16 mouse cellular contexts compared by ENCODE assay signal in the genomic region with DNA sequence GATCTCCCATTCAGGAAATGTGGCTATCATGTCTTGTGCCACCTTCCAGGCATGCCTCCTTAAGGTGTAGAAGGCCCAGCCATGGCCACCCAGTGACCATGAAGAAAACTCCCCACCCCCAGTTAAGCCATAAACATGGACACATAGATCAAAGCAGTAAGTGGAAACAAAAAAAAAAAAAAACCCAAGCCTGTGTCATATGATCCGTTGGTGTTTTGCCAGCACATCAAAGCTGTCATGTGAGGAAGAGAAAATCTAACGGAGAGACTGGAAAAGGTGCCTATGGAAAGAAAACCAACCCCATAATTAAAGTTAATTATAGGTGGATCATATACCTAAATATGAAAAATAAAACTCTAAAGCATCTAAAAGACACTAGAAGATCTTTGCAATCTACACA.
DNase-seq lines count a peak whose midpoint lies in the region; ATAC-seq and TF ChIP-seq lines count a peak whose summit lies in the region.
"Had no signal": no experiment of that assay in that cellular context is flagged by ENCODE, and none has a peak within 500 bp of the region (broad histone marks: within the 10 kb centered on the region; RNA-seq: fewer than 3 reads in every experiment).

No protein-coding gene starts in this region.

- H3K9ac ChIP-seq in embryonic facial prominence, embryonic 14.5 days (ENCODE audit: low read depth, low read length), result no peak overlapping the region
- no peak overlapping the region for H3K9ac ChIP-seq in hindbrain, postnatal 0 days (replicated peaks; ENCODE audit: low read length)
- no peak overlapping the region for H3K9ac ChIP-seq in ES-E14 (ENCODE audit: insufficient read depth, low read depth, low read length, poor library complexity, severe bottlenecking)
- H3K9ac ChIP-seq: embryonic facial prominence, embryonic 13.5 days; forebrain, embryonic 13.5 days; forebrain, postnatal 0 days had no signal

- ATAC-seq in embryonic facial prominence, embryonic 14.5 days (ENCODE audit: low read depth), result no peak
- ATAC-seq in hindbrain, postnatal 0 days, result no peak
- ATAC-seq: forebrain, embryonic 13.5 days; forebrain, postnatal 0 days had no signal

- no peak overlapping the region for H3K4me2 ChIP-seq in embryonic facial prominence, embryonic 14.5 days (ENCODE audit: low read depth, low read length)
- no peak overlapping the region for H3K4me2 ChIP-seq in hindbrain, postnatal 0 days (ENCODE audit: low read depth, low read length)
- H3K4me2 ChIP-seq: embryonic facial prominence, embryonic 13.5 days; forebrain, embryonic 13.5 days had no signal

- H3K4me1 ChIP-seq in embryonic facial prominence, embryonic 14.5 days (ENCODE audit: control insufficient read depth, insufficient read depth, low read length), result peaks cover 9% of the 10 kb centered on the region
- 0 out of 2 replicates have a peak, but pooled peaks cover 8% of the 10 kb centered on the region for H3K4me1 ChIP-seq in embryonic facial prominence, embryonic 10.5 days
- H3K4me1 ChIP-seq in hindbrain, postnatal 0 days (ENCODE audit: insufficient read depth, low read length), result no peaks in the 10 kb centered on the region
- peaks cover 5% of the 10 kb centered on the region; the same call in 1 of the 2 replicates for H3K4me1 ChIP-seq in hindbrain, embryonic 10.5 days (replicated peaks)
- no peaks in the 10 kb centered on the region for H3K4me1 ChIP-seq in ES-E14 (ENCODE audit: control insufficient read depth in 2 of 2, insufficient read depth in 2 of 2, low read length in 2 of 2, poor library complexity in 1 of 2)
- H3K4me1 ChIP-seq: forebrain, embryonic 13.5 days had no signal

- no peak overlapping the region for H3K27ac ChIP-seq in embryonic facial prominence, embryonic 14.5 days (replicated peaks; ENCODE audit: low read depth, low read length)
- no peak overlapping the region for H3K27ac ChIP-seq in embryonic facial prominence, embryonic 10.5 days (replicated peaks)
- no peak overlapping the region for H3K27ac ChIP-seq in hindbrain, postnatal 0 days
- H3K27ac ChIP-seq in hindbrain, embryonic 10.5 days, result no peak overlapping the region
- no peak overlapping the region for H3K27ac ChIP-seq in ES-E14 (ENCODE audit: insufficient read depth, low read depth, low read length, poor library complexity, severe bottlenecking)
- H3K27ac ChIP-seq: embryonic facial prominence, embryonic 13.5 days; forebrain, embryonic 13.5 days had no signal

- H3K9me3 ChIP-seq in embryonic facial prominence, embryonic 14.5 days (ENCODE audit: control insufficient read depth, low read length), result no peaks in the 10 kb centered on the region
- H3K9me3 ChIP-seq in embryonic facial prominence, embryonic 10.5 days, result no peaks in the 10 kb centered on the region
- H3K9me3 ChIP-seq in hindbrain, postnatal 0 days (ENCODE audit: low read length), result no peaks in the 10 kb centered on the region
- H3K9me3 ChIP-seq in hindbrain, embryonic 10.5 days, result no peaks in the 10 kb centered on the region
- no peaks in the 10 kb centered on the region for H3K9me3 ChIP-seq in ES-E14 (ENCODE audit: control insufficient read depth, insufficient read depth, low read depth, low read length)
- H3K9me3 ChIP-seq: embryonic facial prominence, embryonic 13.5 days; forebrain, embryonic 13.5 days had no signal

- no peak overlapping the region for H3K4me3 ChIP-seq in embryonic facial prominence, embryonic 14.5 days (ENCODE audit: low read depth, low read length)
- H3K4me3 ChIP-seq in embryonic facial prominence, embryonic 10.5 days, result no peak overlapping the region
- no peak overlapping the region for H3K4me3 ChIP-seq in hindbrain, postnatal 0 days (ENCODE audit: low read length)
- H3K4me3 ChIP-seq in hindbrain, embryonic 10.5 days, result no peak overlapping the region
- H3K4me3 ChIP-seq in ES-E14 (ENCODE audit: insufficient read depth in 1 of 2, low read depth in 1 of 2, low read length in 2 of 2, poor library complexity in 1 of 2, severe bottlenecking in 1 of 2), result no peak overlapping the region
- H3K4me3 ChIP-seq: embryonic facial prominence, embryonic 13.5 days; forebrain, embryonic 13.5 days had no signal

- in situ Hi-C loops in ES-E14 (cut with MboI; ENCODE audit: low sequenced_read_pairs in 2 of 2, unreplicated experiment in 2 of 2), result no loop called here

- no peak for TF ChIP-seq CTCF in hindbrain, postnatal 0 days (IDR thresholded peaks at IDR 0.05; ENCODE audit: low read depth)

- H3K36me3 ChIP-seq in embryonic facial prominence, embryonic 14.5 days (ENCODE audit: control insufficient read depth, insufficient read depth, low read length), result no peaks in the 10 kb centered on the region
- no peaks in the 10 kb centered on the region for H3K36me3 ChIP-seq in embryonic facial prominence, embryonic 10.5 days (replicated peaks)
- no peaks in the 10 kb centered on the region for H3K36me3 ChIP-seq in hindbrain, postnatal 0 days (ENCODE audit: insufficient read depth, low read length)
- H3K36me3 ChIP-seq in hindbrain, embryonic 10.5 days, result no peaks in the 10 kb centered on the region
- H3K36me3 ChIP-seq in ES-E14 (ENCODE audit: control insufficient read depth, insufficient read depth, low read length, poor library complexity, severe bottlenecking), result no peaks in the 10 kb centered on the region
- H3K36me3 ChIP-seq: embryonic facial prominence, embryonic 13.5 days had no signal

- DNase-seq in embryonic facial prominence, embryonic 14.5 days (ENCODE audit: low spot score), result peak; percentile 48
- no peak for DNase-seq in embryonic facial prominence, embryonic 10.5 days (ENCODE audit: low spot score)
- DNase-seq in hindbrain, postnatal 0 days (ENCODE audit: low spot score), result peak; percentile 38
- no peak for DNase-seq in hindbrain, embryonic 10.5 days (ENCODE audit: low spot score)
- DNase-seq in ES-E14 (ENCODE audit: low read depth, low spot score), result peak; percentile 11
- DNase-seq in adrenal gland, adult (ENCODE audit: inconsistent age in 2 of 2, low spot score in 1 of 2), result no peak
- no peak for DNase-seq in spleen, postnatal 14 days (ENCODE audit: low spot score in 2 of 2)
- DNase-seq: adrenal gland, adult 8-10 months; adrenal gland, postnatal 25 days; cerebellum, adult 11-12 months; cerebellum, adult 8-10 months; cerebellum, adult 9-11 months; cerebellum, postnatal 25 days; forebrain, postnatal 0 days had no signal

- WGBS in embryonic facial prominence, embryonic 14.5 days, result 22% methylated on average over 2 of the region's 2 CpGs
- 52% methylated on average over 2 of the region's 2 CpGs for WGBS in embryonic facial prominence, embryonic 10.5 days
- 40% methylated on average over 2 of the region's 2 CpGs for WGBS in hindbrain, postnatal 0 days
- WGBS in hindbrain, embryonic 10.5 days, result 48% methylated on average over 2 of the region's 2 CpGs

- H3K27me3 ChIP-seq in embryonic facial prominence, embryonic 14.5 days (replicated peaks; ENCODE audit: control insufficient read depth, insufficient read depth, low read length), result no peaks in the 10 kb centered on the region
- H3K27me3 ChIP-seq in embryonic facial prominence, embryonic 10.5 days (replicated peaks; ENCODE audit: low read depth, poor library complexity, severe bottlenecking), result no peaks in the 10 kb centered on the region; the same call in 1 of the 2 replicates
- no peaks in the 10 kb centered on the region for H3K27me3 ChIP-seq in hindbrain, postnatal 0 days (ENCODE audit: insufficient read depth, low read length)
- H3K27me3 ChIP-seq in hindbrain, embryonic 10.5 days (ENCODE audit: insufficient read depth, poor library complexity, severe bottlenecking), result no peaks in the 10 kb centered on the region
- H3K27me3 ChIP-seq: embryonic facial prominence, embryonic 13.5 days; forebrain, embryonic 13.5 days had no signal

TF ChIP-seq in ES-E14, 5 proteins besides CTCF, POLR2A, EP300 and RAD21:
- TF ChIP-seq MAFK (IDR thresholded peaks at IDR 0.05; ENCODE audit: insufficient read depth, low read depth, low read length) (no peak), ZNF384 (IDR thresholded peaks at IDR 0.05; ENCODE audit: low read depth, low read length) (peak; percentile 55; the same call in 1 of the 2 replicates)

Comparison
In these comparisons a context has a peak if more than half of its experiments do, and no peak if none do; other contexts are left out.
1. DNase-seq: peak in embryonic facial prominence, embryonic 14.5 days (single experiment), hindbrain, postnatal 0 days (single experiment) and ES-E14 (single experiment); none in embryonic facial prominence, embryonic 10.5 days (single experiment), hindbrain, embryonic 10.5 days (single experiment), adrenal gland, adult (0 of 2) and spleen, postnatal 14 days (0 of 2).